Mouse (Mus musculus) spleen, adult 2 months (tissue): ENCODE data around the gene U2af2. TPM values are rescaled to one million over a fixed set of nuclear protein-coding genes. Genes with fewer than 3 reads are reported as not detected.
"Not testable (repeated sequence)": the region's sequence is repeated elsewhere in the genome, so short reads cannot be mapped to it uniquely, and the experiment has no call there.

Experiments used
- DNase-seq, 2 experiments: peaks; one replicate each; pipeline versions ENCODE4 v3.0.0 to v3.0.0-alpha.2; 2012 to 2021; ENCODE audit warnings: low spot score in 2 of 2, low read depth in 1 of 2
- H3K27ac ChIP-seq: fragments of 200-500 bp; 2 replicates; pipeline ENCODE4 v1.5.1; 2012; ENCODE audit warnings: low read length, inconsistent platforms; ENCODE audit not compliant: insufficient read depth
- H3K27me3 ChIP-seq: fragments of 200-500 bp; 2 replicates; pipeline ENCODE4 v1.6.1; 2012; ENCODE audit warnings: mild to moderate bottlenecking, moderate library complexity, low read length, inconsistent platforms; ENCODE audit not compliant: control insufficient read depth, insufficient read depth
- H3K36me3 ChIP-seq: fragments of 200-500 bp; 2 replicates; pipeline ENCODE4 v1.6.1; 2012; ENCODE audit warnings: mild to moderate bottlenecking, low read length, inconsistent platforms; ENCODE audit not compliant: control insufficient read depth, insufficient read depth
- H3K4me1 ChIP-seq: fragments of 200-500 bp; 2 replicates; pipeline ENCODE4 v1.6.1; 2011; ENCODE audit warnings: inconsistent platforms; ENCODE audit not compliant: control insufficient read depth, insufficient read depth, insufficient read length
- H3K4me3 ChIP-seq: fragments of 200-500 bp; 2 replicates; pipeline ENCODE4 v1.5.1; 2011; ENCODE audit warnings: mild to moderate bottlenecking, inconsistent platforms; ENCODE audit not compliant: insufficient read depth, insufficient read length; ENCODE audit errors: extremely low read depth
- CTCF ChIP-seq: fragments of 200-500 bp; IDR thresholded peaks from 2 replicates; pipeline ENCODE4 v1.5.1; 2011; ENCODE audit warnings: mild to moderate bottlenecking, inconsistent platforms; ENCODE audit not compliant: insufficient read depth, insufficient read length, insufficient replicate concordance; ENCODE audit errors: extremely low read depth
- POLR2A ChIP-seq: fragments of 200-500 bp; IDR thresholded peaks from 2 replicates; pipeline ENCODE4 v1.6.1; 2011; ENCODE audit warnings: low read depth, low read length, inconsistent platforms
- WGBS: fragments of 180-500 bp; shearing (Covaris S2); methylation state at CpG from one replicate; pipeline ENCODE4 v1.1.7; 2018; 5-methylcytosine and 5-hydroxymethylcytosine counted together
- polyA plus RNA-seq: library from polyadenylated mRNA; depleted of rRNA; stranded (reverse); fragments of >200 nt; gene quantifications from 2 replicates; pipeline ENCODE4 v1.2.3, GENCODE M21; 2012

The U2af2 gene
- polyA plus RNA-seq, 1 experiment: 216 TPM

- Histone ChIP-seq H3K4me1 (no peaks in the 10 kb centered on the region; the same call in 1 of the 2 replicates), H3K27ac (no peak overlapping the region), H3K36me3 (peaks cover 6% of the 10 kb centered on the region), H3K27me3 (no peaks in the 10 kb centered on the region; the same call in 1 of the 2 replicates), H3K4me3 (no peak overlapping the region)
- DNase-seq: no peak
- TF ChIP-seq POLR2A (no peak), CTCF (no peak)
- 96% methylated on average over 2 of the region's 2 CpGs for WGBS
These were observed 45.0 kb upstream of the U2af2 start for GRCm38 (mm10) chr7:5016920-5017319.

- 89% methylated on average over 16 of the region's 16 CpGs for WGBS
- TF ChIP-seq POLR2A: no peak
- no peak for TF ChIP-seq CTCF
- no peaks in the 10 kb centered on the region; the same call in 1 of the 2 replicates for H3K4me1 ChIP-seq
- H3K27me3 ChIP-seq: no peaks in the 10 kb centered on the region; the same call in 1 of the 2 replicates
- H3K36me3 ChIP-seq: peaks cover 6% of the 10 kb centered on the region
- no peak overlapping the region for H3K27ac ChIP-seq
- DNase-seq: no peak
- H3K4me3 ChIP-seq: no peak overlapping the region
These were observed 44.6 kb upstream of the U2af2 start for GRCm38 (mm10) chr7:5017352-5017751.

- no peak for DNase-seq
- H3K27me3 ChIP-seq: no peaks in the 10 kb centered on the region; the same call in 1 of the 2 replicates
- H3K36me3 ChIP-seq: peaks cover 2% of the 10 kb centered on the region; the same call in 1 of the 2 replicates
- 97% methylated on average over 21 of the region's 21 CpGs for WGBS
- H3K4me3 ChIP-seq: no peak overlapping the region
- H3K4me1 ChIP-seq: no peaks in the 10 kb centered on the region; the same call in 1 of the 2 replicates
- no peak overlapping the region for H3K27ac ChIP-seq
- TF ChIP-seq POLR2A: no peak
- no peak for TF ChIP-seq CTCF
These were observed 44.0 kb upstream of the U2af2 start for GRCm38 (mm10) chr7:5017931-5018330.

- WGBS: 27% methylated on average over 8 of the region's 8 CpGs
- not testable (repeated sequence) for H3K36me3 ChIP-seq, DNase-seq, H3K4me1 ChIP-seq, H3K4me3 ChIP-seq, H3K27me3 ChIP-seq
- H3K27ac ChIP-seq: peak overlapping the region; percentile 81
These were observed 42.4 kb upstream of the U2af2 start for GRCm38 (mm10) chr7:5019576-5019975.

GRCm38 (mm10) chr7:5020000-5020681, 41.8 kb upstream of the U2af2 start, which contains the start of the genes Zfp865 and Ccdc106:
Gene Zfp865, plus strand, starts transcription at chr7:5020376.
Gene Ccdc106, plus strand, starts transcription at chr7:5020553.
- H3K27me3 ChIP-seq: no peaks in the 10 kb centered on the region
- WGBS: under 1% methylated on average over 47 of the region's 49 CpGs
- H3K27ac ChIP-seq: peak within 1 kb of the TSS; percentile 81
- no peaks in the 10 kb centered on the region; the same call in 1 of the 2 replicates for H3K4me1 ChIP-seq
- peak; percentile 96 to 99 for DNase-seq
- peak within 1 kb of the TSS; percentile 67 for H3K4me3 ChIP-seq
- TF ChIP-seq POLR2A (peak; percentile 36; the same call in 1 of the 2 replicates), CTCF (no peak)
- H3K36me3 ChIP-seq: peaks cover 2% of the 10 kb centered on the region

- no peaks in the 10 kb centered on the region; the same call in 1 of the 2 replicates for H3K4me1 ChIP-seq
- no peaks in the 10 kb centered on the region for H3K27me3 ChIP-seq
- H3K4me3 ChIP-seq: peak overlapping the region; percentile 67
- no peak for TF ChIP-seq CTCF
- no peak for TF ChIP-seq POLR2A
- WGBS: 0% methylated on average over 15 of the region's 15 CpGs
- H3K36me3 ChIP-seq: peaks cover 2% of the 10 kb centered on the region
- no peak for DNase-seq
- H3K27ac ChIP-seq: peak overlapping the region; percentile 73
These were observed 41.3 kb upstream of the U2af2 start for GRCm38 (mm10) chr7:5020685-5021084.

- WGBS: 55% methylated on average over 5 of the region's 5 CpGs
These were observed 40.7 kb upstream of the U2af2 start for GRCm38 (mm10) chr7:5021197-5021596.

More at GRCm38 (mm10) chr7:5021197-5021596, 40.7 kb upstream of the U2af2 start:
- peaks cover 2% of the 10 kb centered on the region for H3K36me3 ChIP-seq
- peak overlapping the region; percentile 67 for H3K4me3 ChIP-seq
- no peaks in the 10 kb centered on the region for H3K27me3 ChIP-seq
- DNase-seq: no peak
- no peak overlapping the region; the same call in 1 of the 2 replicates for H3K27ac ChIP-seq
- TF ChIP-seq POLR2A (no peak), CTCF (no peak)
- H3K4me1 ChIP-seq: no peaks in the 10 kb centered on the region; the same call in 1 of the 2 replicates
